Mouse (Mus musculus) urinary bladder, postnatal 36 days (tissue): ENCODE results near the gene Inpp5a.
A peak's percentile ranks its signal among the peaks of the same experiment; 100 is the strongest.

Experiments used
- DNase-seq, 2 experiments: peaks; one replicate each; pipeline ENCODE4 v3.0.0; 2022; ENCODE audit warnings: low spot score in 2 of 2, mixed read lengths in 1 of 2

The Inpp5a gene

DNA sequence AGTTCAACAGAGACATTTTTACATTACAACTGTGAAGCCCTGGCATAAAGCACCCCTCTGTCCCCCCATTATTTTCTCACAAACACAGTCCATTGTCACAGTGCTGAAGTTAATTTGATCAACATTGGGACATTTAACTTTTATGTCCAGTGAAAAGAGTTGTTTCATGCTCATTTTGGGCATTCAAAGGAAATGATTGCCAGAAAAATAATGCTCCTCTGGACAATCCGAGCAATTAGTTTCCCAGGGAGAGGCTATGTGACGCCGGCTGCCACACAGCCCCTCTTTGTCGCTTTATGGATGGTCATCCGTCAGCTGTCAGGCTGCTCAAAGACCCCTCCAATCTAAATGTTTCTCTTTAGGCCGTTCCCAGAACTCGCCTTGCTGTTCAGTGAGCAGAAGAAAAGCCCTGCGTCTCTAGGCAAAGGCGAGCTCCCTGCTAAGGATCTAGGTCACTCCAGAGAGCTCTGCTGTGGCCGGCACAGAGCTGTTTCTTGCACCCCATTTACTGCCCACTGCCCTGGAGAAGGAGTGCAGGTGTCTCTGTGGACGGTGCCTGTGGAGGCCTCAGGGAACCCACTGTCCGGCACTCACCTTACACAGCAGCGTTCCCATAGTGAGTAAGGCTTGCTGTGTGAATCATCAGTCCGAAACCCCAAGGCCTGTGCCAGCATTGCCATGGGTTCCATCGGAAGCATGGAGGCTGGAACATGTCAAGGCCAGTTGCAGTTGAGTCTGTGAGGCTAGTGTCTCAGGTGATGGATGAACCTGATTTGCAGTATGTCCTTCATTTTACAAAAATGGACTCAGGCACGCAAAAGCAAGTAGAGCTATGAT lies 141.9 kb downstream of the Inpp5a start:
- no peak for DNase-seq

DNA sequence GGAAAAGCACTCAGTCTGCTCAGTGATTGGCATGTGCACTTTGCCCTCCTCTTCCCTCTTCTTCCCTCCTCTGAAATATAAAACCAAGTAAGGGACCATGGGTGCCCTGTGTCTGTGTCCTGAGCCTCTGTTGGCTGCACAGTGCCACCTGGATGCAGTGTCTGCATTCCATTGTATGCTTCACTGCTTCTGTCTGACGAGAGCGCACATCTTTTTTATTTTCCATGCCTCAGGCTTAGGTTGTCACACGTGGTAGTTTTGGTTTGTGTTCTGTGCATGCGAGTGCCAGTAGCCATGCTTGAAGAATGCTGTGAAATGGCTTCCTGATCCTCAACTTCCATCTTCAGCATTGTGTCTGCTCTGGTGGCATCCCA lies 142.5 kb downstream of the Inpp5a start:
- no peak for DNase-seq

DNA sequence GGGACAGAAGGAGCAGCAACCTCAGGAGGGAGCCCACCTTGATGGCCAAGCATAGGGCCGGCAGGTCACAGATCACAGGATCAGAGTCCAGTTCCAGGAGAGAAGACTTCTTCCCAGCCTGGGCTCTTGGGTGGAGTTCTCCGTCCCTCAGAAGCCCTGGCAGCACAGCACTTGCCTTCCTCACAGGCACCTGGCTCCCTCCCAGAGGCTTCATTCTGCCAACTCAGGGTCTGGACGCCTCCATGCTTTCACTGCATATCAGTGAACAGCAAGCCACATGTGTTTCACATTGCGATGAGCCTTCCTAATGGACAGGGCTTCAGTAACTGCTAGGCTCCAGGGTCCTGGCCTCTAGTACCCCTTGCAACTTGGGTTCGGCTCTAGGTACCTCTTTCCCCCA lies 147.4 kb downstream of the Inpp5a start:
- DNase-seq = peak in 1 of 2 experiments; percentile 27

DNA sequence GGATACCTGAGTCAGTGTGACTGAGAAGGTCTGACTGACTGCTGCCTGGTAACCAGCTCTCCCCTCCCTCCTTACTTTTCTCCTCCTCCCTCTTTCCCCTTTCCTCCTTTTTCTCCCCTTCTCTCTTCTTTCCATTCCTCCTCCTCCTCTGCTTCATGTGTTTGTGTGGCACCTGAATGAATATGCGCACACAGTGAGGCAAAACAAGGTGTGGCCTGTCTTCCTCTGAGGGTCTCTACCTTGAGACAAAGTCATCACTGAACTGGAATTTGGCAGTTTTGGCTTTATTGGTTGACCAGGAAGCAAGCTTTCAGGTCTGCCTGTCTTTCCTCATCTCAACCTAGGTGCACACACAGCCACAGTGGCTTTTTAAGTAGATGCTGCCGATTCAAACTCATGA lies 147.9 kb downstream of the Inpp5a start:
- no peak for DNase-seq

DNA sequence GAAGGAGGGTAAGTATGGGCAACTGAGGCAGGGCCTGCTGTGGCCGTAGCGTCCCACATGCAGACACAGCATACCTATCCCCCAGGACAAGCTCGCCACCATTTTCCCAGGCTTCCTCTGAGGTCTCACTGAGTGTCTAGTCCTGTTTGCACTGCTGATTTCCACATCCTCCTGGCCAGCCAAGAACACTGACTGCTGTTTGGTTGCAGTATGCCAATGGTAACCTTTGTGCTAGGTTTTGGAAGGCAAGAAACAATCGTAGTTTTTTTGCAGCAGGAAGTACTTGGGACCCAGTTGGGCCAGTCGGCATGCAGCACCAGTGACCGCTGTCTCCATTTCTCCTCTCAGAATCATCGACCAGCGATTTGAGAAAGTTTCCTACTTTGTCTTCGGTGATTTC lies 148.9 kb downstream of the Inpp5a start:
- no peak for DNase-seq

DNA sequence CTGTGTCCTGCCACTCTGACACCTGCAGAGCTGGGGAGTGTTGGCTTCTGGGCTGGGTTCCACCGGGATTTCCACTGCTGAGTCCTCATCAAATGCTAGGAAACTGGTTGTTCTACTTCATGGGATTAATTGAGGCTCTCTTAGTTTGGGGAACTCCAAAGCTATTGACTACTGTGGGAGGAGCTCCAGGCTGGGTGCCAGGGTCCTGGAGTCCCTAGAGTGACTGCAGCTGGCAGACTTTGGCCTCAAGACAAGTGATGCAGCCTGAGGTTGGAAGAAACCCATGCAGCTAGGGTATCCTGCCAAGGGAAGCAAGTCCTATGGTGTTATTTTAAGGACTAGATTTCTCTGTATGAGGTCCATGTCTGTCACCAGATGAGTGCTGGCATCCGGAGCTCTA lies 149.6 kb downstream of the Inpp5a start:
- peak in 1 of 2 experiments; percentile 29 for DNase-seq

DNA sequence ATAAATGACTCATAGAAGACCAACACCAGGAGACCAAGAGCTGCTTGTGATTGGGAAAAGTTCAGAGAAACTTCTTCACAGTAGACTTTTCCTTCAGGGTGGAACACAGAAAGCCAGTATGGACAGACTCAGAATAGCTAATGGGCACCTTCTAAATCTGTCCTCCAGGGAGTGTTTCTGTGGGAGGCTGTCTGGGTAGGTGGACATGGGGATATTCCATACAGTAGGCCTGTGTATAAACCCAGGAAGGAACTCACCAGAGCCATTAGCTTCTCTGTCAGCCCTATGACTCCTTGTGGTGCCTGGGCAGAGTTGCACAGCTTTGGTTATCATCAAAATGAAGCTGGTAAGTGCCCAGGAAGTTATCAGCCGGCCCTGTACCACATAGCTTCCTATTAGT lies 151.7 kb downstream of the Inpp5a start:
- DNase-seq = no peak

DNA sequence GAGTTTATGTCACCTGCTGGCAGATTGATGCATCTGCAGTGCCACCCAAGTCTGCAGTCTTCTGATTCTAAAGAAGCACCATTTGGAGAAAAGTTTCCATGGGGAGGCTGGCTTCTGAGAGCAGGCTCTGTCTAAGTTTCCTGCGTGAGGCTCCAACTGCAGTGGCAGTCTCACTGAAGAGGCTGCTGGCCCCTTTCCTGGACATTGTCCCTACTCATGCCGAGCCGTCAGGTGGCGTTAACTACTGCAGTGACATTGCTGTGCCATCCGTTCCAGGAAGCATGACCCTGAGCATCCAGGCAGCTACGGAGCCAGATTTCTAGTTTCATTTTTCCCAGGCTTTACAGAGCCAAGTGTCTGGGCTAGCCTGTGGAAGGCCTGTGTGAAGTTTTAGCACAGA lies 152.5 kb downstream of the Inpp5a start:
- DNase-seq = no peak

DNA sequence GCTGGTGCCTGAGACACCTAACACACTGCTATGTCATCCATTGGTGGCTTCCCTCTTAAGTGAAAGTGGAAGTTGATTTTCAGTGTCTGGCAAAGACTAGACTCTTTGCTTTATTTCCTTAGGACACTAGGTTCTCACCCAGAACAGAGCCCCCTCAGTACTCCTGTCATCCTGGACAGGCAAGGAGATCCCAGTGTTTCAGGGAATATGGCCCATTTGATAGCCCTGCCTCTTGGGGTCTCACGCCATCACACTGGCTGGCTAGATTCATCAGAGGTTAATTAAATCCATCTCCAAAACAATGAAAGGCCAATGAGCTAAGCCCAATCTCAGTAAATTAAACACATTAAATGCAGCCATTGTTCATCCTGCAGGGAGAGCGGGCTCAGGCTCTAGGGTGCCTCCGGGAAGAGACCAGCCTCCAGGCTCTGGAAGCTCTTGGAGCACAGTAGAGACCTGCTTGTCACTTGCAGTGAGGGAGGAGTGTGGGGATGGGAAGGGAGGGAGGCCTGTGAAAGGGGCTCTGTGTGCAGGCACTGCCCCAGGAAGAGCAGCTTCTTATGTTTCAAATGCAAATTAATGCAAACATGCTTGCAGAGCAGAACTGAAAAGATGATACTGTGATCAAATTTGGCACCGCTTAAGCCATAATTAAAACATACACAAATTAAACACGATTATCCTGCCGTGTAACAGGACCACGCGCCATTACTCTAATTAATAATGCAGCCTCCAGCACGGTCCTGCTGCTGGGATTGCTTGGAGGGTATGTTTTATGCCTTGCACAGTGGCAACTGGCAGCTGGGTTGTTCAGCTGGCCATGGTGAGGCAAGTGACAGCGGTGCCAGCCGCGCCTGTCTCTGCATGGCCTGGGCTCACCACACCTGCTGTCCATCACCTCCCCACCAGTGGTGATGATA lies 156.1 kb downstream of the Inpp5a start:
- no peak for DNase-seq

DNA sequence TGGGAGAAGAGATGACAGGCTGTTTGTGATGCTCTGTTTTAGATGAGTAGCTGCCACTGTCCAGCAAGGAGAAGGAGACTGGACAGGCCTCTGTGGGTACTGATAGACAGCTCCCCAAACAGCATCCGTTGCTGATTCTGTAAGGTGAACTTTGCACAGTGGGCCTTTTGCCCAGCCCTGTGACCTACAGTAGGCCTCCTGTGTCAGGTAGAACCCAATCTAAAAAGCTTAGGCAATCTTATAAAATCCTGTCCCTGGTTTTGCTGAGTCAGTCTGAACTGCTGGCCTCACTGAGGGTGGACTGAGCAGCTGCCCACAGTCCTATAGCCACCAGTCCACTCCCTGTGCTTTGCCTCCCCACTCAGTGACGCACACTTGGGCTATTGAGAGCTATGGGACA lies 158.4 kb downstream of the Inpp5a start:
- DNase-seq = no peak

DNA sequence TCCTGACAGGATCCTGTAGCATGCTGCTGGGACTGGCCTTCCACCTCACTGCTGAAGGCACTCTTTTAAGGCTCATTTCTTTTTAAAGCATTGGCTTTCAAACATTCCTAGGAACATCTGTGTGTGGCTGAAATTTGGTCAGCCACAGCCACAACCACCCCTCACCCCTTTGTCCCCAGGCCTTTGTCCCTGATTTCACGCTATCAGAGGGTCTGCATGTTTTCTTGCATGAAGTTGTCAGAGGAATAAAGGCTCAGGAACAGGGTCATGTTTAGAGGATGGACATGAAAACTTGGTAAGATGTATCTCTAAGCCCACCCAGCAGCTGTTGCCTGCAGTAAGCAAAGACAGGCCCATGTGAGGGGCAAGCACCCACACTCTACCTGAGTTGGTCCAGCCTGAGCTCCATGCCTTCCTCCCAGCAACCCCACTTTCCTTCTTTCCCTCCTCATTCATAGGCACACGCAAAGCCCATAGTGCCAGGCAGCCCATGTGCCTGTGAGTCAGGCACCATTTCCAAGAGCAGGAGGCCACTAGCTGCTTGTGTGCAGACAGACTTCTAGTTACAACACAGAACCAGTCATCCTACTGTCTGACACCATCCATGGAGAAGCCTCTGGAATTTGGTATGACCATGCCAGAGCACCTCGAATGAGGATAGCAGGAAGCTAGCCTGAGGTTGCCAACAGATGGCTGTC lies 161.3 kb downstream of the Inpp5a start:
- no peak for DNase-seq

DNA sequence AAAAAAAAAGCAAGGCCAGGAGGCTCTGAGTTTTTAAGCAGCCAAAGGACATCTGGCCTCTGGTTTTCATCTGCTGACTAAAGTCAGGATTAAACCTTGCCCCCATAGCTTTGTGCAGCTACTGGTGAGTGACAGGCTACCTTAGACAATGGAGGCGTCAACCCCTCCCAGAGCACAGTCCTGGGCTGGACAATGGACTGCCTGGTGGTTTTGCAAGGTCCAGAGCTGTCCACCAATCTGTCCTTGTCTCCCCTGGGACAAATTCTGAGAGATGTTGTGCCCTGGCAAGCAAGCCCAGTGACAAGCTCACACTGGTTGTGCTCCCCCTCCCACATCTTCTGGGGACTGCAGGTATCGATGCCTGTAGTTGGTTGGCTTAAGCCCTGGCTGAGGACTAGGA lies 162.6 kb downstream of the Inpp5a start:
- DNase-seq = no peak

DNA sequence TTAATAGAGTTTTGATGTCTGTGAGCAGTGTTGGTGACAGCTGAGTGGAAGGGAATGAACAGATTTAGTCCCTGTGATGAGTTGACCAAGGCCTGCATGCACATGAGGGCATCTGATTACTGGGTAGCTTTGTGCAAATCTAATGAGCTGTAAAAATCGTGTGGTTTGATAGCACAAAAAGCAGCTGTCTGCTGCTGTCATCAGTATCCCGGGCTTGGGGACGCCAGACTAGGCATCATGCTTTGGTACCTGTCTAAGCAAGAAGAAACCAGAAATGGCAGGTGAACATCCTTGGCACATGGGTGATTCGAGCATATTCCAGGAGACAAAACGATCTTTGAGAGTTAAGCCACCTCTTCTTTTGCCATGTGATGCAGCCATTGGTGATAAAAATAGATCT lies 167.4 kb downstream of the Inpp5a start:
- DNase-seq = no peak

DNA sequence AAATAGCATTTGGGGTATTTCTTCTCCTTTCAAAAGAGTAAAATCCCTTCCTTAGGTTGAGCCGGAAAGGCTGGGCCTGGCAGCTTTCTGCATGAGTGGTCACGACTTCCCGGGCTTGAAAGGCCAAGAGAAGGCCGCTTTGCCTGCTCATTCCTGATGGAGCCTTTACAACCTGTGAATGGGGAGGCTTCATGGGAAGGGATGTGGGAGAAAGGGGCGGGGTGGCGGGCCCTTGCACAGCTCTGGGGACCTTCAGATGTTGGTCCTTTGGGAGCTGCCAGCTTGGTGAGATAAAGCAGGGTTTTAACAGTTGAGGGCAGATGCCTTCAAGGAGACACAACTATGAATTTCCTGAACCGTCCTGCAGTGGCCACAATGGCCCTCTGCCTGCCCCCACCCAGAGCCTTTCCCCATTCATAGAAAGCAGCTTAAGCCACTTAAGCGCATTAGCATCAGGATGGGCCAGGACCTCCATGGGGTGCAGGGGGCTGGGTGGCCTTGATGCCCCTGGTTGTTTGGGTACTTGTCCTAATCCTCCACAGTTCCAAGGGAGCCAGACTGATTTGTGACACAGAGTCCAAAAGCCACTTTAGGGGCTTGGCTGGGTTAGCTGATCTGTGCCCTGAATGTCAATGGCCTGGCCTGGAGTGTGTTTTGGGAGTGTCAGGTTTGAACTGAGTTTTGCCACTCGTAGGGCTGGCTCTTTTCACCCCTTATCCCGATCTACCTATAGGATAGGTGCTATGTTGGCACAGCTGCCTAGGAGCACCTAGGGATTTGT lies 168.0 kb downstream of the Inpp5a start:
- no peak for DNase-seq

DNA sequence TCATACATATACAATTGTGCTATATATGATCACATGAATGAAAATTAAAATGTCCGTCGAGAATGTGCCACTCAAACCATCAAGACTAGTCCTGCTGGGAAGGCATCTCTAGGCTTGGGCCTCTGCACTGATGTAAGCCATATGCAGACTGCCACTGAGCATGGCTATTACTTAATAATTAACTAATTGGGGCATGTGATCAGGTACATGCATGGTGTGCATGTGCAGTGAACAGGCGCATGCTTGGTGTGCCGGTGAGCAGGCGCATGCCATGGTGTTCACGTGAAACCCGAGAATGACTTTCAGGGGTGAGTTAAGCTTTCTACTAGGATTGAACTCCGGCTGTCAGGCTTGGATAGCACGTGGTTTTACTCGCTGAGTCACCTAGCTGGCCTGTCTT lies 170.8 kb downstream of the Inpp5a start:
- no peak for DNase-seq

DNA sequence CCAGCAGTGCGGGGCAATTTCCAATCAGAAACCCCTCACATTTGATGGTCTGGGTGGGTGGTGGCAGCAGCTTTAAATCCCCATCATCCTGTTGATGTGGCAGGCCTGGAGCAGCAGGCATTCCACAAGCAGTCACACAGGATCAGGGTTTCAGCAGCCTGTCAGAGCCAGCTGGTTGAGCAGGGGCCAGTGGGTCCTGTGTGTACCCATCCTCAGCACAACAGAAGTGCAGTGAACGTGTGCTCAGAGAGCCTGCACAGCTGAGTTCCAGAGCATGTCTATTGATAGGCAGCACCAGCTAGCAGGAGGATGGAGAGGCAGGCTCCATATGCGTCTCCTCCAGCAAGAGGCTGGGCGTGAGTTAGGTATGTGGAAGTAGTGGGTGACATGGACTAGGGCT lies 174.5 kb downstream of the Inpp5a start:
- no peak for DNase-seq

DNA sequence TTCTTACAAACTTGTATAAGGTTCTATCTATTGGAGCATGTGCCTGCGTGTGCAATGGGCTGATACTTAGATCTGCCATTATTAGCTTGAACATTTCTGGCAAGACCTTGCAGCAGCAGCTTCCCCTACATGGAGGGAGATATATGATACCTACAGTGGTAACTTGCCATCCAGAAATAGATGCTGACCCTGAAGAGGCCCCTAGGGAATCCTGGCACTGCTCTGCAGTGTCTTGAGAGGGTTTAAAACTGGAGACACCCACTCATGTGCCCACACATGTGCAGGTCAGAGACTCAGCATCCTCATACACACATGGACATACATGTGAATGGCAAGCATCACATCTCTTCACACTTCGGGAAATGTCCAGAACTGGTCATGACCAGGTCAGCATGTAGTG lies 175.3 kb downstream of the Inpp5a start:
- no peak for DNase-seq

DNA sequence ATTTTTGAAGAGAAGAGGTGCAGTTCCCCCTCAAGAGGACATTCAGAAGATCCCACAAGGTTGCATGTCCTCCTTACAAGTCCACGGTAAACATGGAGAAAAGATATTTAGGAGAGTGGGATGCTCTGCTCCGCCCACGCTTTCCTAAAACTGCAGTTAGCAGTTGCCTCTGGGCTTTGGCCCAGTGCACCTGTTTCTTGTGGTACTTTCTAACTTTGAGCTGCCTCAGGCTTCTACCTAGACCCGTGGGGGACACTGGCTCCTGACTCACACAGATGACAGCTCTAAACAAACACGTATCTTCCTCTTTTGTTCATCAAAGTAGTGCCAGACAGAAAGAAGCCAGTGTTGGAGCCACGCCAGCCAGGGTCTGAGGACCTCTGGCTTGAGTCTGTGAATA lies 177.1 kb downstream of the Inpp5a start:
- DNase-seq = no peak

DNA sequence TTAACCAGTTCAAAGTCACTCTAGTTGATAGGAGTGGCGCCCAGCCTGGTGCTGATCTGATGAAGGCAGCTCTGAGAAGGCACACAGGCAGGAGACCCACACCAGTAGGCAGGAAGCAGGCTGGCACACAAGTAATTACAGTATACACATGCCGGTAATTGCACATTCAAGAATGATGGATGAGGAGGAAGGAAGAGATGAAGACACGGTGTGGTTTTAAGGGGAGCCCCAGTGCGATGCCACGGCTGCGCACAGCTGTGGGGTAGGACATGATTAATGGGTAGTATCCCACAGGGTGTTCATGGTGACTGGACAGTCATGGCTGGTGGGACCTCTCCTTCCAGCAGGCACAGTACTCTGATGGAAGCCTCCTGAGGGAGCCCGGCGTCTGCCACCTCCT lies 177.6 kb downstream of the Inpp5a start:
- no peak for DNase-seq

DNA sequence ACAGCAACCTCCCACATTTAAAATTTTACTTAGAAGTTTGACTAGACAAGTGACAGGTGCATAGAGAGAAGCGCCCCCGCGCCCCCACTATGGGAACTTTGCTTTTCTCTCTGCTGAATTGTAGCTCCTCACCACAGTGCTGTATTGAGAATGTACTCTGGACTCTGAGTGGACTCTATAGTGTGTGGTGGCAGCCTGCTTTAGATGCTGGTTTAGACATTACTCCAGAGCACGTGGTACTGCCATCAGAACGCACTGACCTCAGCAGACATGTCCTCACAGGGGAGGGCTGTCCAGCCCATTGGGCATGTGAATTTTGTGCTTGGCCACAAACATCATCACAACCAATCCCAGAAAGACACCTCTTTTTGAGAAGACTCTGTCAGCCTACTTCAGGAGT lies 181.9 kb downstream of the Inpp5a start:
- DNase-seq = no peak

DNA sequence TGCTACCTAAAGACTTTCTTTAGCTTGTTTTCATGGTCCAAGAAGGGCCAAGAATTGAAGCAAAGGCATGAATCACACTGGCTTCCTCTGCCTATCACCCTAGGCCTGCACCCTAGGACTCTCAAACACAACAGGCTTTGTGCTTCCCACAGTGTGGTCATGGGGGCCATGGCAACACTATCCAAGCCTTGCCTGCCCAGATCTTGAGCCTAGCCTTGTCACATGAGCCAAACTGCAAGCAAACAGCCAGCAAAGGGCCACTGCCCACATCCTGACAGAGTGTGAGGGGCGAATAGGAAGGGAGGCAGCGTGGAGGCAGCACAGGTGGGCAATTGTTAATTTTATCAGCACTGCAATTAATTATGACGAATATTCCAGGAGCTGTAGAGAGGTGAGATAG lies 183.8 kb downstream of the Inpp5a start:
- DNase-seq = no peak
